Mouse (Mus musculus) spleen, postnatal 4 days (tissue): ENCODE measurements at regions not wholly inside any gene's neighbourhood (a gene's known extent, or its start where the extent isn't known, plus 50 kb on each side); places are given as distances from the start of the nearest gene placed in this dataset.
A peak's percentile ranks its signal among the peaks of the same experiment; 100 is the strongest.
"Not testable (repeated sequence)": the region's sequence is repeated elsewhere in the genome, so short reads cannot be mapped to it uniquely, and the experiment has no call there.

ENCODE experiments used
- DNase-seq, 2 experiments: peaks; one replicate each; pipeline ENCODE4 v3.0.0; 2022; ENCODE audit warnings: low spot score in 2 of 2

- no peak for DNase-seq
Measured at GRCm38 (mm10) chr7:111174393-111175124, 91.7 kb upstream of the Eif4g2 start.

GRCm38 (mm10) chr7:111172061-111172460 lies 89.2 kb upstream of the Eif4g2 start:
- no peak for DNase-seq

DNA sequence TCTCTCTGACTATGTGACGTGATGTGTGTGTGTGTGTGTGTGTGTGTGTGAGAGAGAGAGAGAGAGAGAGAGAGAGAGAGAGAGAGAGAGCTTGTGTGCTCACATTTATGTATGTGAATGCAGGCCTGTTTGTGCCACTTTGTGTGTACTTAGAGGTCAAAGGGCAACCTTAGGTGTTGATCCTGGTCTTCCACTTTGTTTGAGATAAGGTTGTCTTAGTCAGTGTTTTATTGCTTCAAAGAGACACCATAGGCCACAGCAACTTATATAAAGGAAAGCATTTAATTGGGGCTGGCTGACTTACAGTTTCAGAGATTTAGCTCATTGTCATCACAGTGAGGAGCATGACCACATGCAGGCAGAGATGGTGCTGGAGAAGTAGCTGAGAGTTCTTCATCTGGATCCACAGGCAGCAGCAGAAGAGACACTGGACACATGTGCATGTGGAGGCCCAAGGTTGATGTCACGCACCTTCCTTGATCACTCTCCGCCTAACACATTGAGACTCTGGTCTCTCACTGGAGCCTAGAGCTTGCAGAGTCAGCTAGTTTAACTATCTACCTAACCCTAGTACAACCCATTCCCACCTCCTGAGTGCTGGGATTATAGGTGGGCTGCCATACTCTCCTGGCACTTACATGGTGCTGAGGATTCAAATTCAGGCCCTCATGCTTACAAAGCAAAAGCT lies 85.9 kb upstream of the Eif4g2 start:
- DNase-seq, result not testable (repeated sequence)

- no peak for DNase-seq
Measured at GRCm38 (mm10) chr7:111164994-111165393, 82.2 kb upstream of the Eif4g2 start.

DNA sequence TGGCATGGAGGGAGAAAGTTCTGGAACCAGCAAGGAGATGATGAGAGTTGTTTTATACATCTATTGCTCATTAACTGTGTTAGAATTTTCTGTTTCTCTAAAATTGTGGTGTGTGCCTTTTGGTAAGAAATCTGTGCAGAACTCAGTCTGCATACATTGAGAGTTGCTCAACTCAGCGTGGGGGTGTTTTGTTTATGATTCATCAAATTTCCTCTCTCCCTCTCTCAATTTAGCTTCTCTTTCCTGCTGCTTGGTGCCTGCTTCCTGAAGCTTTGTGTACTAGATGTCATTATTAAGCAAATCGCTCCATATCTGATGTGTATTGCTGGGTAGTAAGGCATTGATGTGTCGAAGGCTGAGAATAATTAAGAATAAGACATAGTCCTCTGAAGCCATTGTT lies 81.4 kb upstream of the Eif4g2 start:
- no peak for DNase-seq

- DNase-seq, result peak in 1 of 2 experiments; percentile 69
Measured at GRCm38 (mm10) chr7:111163861-111164260, 81.0 kb upstream of the Eif4g2 start.

GRCm38 (mm10) chr7:111163321-111163720 lies 80.5 kb upstream of the Eif4g2 start:
- no peak for DNase-seq

DNA sequence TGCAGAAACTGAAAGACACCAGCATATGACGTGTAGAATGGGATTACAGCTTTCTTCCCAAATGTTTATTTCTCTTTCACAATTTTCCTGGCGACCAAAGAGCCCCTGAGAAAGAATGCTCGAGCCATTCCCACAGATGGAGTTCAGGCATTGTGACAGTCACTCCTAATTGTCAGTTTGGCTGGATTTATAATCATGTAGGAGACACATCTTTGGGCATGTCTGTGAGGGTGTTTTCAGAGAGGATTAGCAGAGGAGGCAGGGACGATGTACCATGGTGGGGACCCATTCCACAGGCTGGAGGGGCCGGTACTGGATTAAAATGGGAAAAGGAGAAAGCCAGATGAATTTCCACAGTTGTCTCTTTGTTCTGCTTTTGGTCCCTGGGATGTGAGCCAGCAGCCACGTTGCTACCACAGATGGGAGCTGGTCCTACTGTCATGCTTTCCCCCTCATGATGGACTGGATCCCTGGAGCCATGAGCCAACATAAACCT lies 76.0 kb upstream of the Eif4g2 start:
- DNase-seq, result no peak

GRCm38 (mm10) chr7:111157754-111158325 lies 75.0 kb upstream of the Eif4g2 start:
- no peak for DNase-seq

- DNase-seq, result no peak
Measured at GRCm38 (mm10) chr7:111157287-111157686, 74.5 kb upstream of the Eif4g2 start.

GRCm38 (mm10) chr7:111156472-111157231 lies 73.8 kb upstream of the Eif4g2 start:
- no peak for DNase-seq

DNA sequence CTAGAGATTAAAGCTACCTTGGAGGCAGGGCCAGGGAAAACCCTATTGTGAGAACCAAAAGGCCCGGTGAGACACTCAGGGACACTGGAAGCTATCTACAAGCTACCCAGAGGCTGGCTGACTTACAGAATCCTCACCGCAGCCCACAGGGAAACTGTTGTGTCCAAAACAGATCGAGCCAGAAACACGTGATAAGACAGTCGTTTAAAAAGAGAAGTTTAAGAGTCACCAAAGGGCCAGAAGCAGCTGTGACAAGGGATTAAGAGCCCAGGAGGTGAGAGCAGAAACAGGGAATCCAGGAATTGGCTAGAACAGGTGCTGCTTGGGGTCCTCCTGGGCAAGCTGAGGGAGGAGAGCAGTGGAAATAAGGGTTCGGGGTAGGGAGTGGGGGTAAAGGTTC lies 73.2 kb upstream of the Eif4g2 start:
- no peak for DNase-seq

GRCm38 (mm10) chr7:111154217-111154616 lies 71.4 kb upstream of the Eif4g2 start:
- no peak for DNase-seq

GRCm38 (mm10) chr7:111150540-111150939 lies 67.7 kb upstream of the Eif4g2 start:
- no peak for DNase-seq

GRCm38 (mm10) chr7:111150115-111150514 lies 67.3 kb upstream of the Eif4g2 start:
- DNase-seq, result no peak

DNA sequence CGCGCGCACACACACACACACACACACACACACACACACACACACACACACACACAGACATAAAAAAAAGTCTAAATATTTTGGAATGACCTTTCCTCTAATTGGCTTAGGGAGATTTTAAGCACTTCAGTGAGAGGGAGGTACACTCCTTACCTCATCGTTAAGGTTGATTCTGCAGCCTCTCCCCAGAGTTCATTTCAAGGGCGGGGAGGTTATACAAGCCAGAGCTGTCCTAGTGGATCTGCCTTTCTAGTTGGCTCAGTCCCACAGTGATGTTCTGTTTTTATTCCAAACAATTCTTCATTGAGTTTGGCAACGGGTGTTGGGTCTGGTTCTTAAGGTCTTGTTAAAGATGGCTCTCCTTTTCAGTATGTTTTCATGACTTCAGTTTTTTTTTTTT lies 64.8 kb upstream of the Eif4g2 start:
- no peak for DNase-seq

DNA sequence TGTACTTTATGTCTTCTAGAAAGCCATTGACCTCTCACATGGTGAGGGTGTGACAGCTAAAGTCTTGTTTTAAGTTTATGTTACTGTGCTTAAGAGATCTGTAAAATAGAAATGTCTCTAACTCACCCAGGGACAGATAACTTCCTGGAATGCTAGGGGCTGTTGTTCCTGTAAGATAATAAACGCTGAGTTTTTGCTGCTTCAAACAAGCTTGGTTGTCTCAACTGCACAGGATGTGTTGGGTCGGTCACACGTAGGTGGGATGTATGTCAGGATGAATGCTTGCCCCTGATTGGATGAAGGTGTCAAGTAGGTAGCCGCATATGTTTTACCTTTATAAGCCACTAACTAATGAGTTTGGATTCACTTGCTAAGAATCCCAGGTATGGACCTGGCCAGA lies 63.8 kb upstream of the Eif4g2 start:
- no peak for DNase-seq

DNA sequence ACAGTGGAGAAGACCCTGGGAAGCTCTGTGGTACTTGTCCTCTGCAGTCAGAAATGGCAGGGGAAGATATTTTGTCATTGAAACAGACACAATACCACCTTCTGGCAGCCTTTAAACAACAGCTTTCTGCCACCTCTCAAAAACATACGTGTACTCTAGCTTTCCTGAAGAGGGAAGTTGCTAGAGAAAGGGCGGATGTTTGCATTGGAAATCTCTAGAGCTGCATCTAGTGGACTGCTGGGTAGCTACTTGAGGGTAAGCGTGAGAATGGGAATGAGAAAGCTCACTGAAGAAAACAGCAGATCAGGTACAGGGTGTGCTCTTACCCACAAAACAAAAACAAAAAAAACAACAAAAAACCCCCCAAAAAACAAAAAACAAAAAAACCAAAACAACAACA lies 61.4 kb upstream of the Eif4g2 start:
- DNase-seq, result no peak

GRCm38 (mm10) chr7:111141285-111141965 lies 58.6 kb upstream of the Eif4g2 start:
- no peak for DNase-seq

DNA sequence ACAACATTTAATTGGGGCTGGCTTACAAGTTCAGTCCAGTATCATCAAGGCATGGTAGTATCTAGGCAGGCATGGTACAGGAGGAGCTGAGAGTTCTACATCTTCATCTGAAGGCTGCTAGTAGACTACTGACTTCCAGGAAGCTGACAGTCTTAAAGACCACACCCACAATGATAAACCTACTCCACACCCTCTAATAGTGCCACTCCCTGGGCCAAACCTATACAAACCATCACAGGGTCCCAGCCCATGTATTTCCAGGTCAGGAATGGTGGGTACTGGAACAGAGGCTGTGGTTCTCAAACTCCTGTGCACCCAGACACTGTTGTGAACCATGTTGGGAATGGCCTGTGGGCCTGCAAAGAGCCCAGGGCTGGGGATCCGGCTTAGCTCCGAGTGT lies 55.2 kb upstream of the Eif4g2 start:
- no peak for DNase-seq

GRCm38 (mm10) chr7:111136066-111136639 lies 53.3 kb upstream of the Eif4g2 start:
- peak in 1 of 2 experiments; percentile 47 for DNase-seq
